Mouse (Mus musculus) inflammation-experienced regulatory T-cells, adult 6 months (primary cell): Measurements from ENCODE around the gene Proser2. TPM values are rescaled to one million over a fixed set of nuclear protein-coding genes. Genes with fewer than 3 reads are reported as not detected.

ENCODE experiments used
- ATAC-seq: one replicate; pipeline ENCODE4 v1.8.0; 2017
- polyA plus RNA-seq, 3 experiments: library from polyadenylated mRNA; unstranded; fragments of 100-300 nt; shearing (Covaris generic); gene quantifications; one replicate each; pipeline ENCODE4 v1.2.1; 2017

The Proser2 gene
- polyA plus RNA-seq, 3 experiments from 2014 or later: 0.23 TPM; not detected in 2

DNA sequence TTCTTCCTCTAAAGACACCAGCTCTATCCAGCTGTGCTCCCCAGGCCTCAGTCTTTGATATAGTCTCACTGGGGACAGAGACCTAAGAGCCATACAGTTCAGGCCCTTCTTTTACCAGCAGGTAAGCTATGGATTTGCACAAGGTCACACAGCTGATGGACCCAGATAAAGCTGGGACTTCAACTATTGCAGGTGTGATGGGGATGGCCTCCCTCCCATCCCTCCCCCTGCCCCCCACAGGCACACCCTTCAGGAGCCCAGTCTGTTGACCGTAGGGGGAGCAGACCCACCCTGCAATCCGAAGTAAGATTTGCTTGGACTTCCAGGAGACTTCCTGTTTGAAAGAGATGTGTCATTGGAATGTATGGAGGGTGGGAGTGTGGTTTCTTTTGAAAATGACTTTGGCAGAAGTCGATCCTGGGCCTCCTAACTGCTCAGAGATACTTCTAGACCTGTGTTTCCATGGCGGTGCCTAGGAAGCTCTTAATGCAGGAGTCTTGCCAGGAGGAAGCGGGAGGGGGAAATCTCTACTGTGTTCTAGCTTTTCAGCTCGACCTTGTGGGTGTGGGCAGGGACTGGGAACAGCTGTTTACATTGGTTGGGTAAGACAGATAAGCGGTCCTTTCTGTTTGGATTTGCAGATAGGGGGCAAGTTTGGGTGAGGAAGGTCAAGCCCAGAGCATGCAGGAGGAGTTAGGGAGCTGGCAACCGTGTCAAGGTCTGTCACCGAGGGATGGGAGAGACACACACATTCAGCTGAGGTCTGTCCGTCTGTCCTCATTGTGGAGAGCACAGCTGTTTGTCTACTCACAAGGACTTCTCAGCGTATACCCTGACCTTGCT is 58.2 kb downstream of the Proser2 start:
- no peak for ATAC-seq

DNA sequence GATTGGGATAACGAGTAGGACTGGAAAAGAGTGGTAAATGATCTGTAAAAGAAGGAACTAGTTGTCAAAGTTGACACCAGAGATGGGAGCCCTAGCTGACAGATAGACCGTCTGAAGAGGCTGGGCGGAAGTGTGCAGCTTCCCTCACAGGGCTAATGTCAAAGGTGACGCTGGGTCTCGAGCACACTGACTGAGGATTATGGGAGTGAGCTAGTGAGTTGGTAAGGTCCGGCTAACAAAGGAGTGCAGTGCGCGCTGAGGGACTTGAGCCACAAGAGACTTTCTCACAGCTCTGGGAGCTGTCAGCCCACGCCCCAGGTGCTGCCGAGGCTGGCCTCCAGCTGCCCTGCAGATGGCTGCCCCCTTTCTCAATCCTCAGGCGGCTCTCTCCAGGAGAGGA is 59.1 kb downstream of the Proser2 start:
- ATAC-seq: no peak

DNA sequence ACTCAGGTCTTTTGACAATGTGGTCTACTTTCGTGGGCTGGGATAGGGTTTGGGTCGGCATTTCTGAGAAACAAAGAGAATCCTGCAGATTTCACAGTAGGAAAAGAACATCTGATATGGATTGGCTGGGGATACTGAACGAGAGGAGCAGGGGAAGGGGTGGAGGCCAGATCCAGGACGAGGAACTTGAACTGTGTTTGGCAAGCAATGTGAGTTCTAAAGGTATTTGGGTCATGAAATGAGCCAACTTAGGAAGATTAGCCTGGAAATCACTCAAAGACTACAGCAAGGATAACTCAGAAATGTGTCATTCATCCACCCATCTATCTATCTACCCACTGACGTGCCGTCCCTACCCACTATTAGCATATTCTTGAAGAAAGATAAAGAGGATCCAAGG is 62.7 kb downstream of the Proser2 start:
- ATAC-seq: no peak

DNA sequence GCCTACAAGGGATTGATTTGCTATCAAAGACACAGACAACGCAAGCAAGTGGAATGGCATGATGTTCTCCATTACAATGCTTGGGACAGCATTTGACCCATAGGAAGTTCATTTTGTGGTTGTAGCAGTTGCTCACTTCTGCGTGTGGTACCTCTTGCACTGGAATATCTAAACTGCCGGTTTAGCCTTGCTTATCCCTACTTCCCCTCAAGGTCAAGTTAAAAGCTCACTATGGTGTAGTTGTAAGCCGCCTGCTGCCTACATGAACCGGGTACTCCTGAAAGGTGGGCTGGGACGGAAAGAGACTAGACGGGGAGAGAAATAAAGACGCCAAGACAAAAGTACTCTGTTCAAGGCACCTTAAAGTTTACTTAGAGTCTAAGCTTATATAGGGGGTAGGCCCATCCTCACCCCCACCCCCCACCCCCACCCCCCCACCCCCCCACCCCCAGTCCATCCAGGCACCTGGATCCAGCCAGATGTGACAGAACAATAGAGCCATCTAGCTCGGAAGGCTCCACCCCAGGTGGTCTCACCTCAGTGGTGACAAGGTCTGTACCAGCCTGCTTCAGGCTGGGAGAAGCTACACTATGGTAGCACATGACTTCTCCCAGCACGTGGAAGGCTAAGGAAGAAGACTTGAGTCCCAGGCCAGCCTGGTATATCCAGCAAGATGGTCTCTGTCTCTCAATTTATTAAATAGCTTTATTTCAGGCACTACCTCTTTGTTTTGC is 69.8 kb downstream of the Proser2 start:
- ATAC-seq: no peak

DNA sequence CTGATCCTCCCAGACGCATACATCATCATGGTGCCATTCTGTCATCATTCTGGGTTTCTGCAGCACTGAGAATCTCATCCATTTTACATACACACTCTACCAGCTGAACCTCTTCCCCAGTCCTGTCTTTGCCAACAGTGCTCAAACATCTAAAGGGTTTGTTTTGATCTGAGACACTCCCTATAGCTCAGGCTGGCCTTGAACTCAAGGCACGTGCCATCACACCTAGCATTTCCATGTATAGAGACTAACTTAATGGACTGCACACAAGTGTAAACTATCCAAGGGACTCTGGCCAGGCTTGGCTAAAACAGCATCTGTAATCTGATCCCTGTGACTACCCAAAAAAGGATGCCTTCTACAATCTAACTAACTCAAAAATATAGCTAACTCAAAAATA is 70.7 kb downstream of the Proser2 start:
- no peak for ATAC-seq

DNA sequence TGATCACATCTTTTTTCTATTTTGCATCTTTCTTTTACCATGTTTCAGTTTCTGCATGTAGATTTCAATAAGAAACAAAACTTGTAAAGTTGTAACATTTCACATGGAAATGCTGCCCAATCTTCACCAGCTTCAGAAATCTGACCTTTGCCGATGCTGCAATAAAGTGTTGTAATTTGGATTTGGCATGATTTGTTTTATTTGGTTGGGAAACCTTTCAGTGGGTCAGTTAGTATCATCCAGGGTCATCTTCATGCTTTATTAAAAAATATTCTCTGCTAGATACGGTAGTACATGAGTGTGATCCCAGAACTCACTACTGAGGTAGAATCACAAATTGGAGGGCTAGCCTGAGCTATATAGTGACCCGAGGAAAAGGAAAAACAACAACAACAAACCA is 73.5 kb downstream of the Proser2 start:
- no peak for ATAC-seq

DNA sequence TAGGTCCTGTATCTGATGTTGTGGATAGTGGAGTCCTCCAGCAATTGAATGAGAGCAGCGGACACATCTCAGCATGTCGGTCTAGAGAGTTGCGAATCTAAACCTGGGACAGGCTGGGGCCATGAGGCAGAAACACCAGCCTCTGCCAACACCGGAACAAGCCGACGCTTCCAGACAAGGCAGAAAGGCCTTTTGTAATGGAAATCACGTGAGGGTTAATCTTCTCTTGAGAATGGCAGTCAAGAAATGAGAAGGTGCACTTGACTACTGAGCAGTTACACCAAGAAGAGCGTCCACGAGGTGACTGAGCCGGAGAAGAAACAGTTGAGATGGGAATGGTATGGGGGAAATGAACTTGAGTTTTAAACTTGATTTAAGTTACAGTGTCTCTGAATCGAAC is 74.5 kb downstream of the Proser2 start:
- ATAC-seq: no peak

DNA sequence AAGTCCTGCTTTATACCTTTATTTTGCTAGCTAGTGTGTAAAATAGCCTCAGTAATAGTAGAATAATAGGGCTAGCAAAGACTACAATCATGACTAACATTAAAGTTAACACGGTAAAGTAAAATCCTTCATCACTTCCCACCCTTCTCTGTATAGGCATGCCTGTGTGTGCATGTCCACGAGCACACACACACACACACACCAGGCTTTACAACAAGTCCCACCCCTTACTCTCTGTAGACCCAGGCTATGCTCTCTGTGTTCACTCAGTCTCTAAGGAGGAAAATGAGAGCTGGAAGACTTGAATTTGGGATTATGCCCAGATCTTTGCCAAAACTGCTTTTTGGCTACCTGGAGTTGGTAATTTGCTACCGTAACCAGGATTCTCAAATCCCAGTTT is 81.0 kb downstream of the Proser2 start:
- ATAC-seq: no peak

DNA sequence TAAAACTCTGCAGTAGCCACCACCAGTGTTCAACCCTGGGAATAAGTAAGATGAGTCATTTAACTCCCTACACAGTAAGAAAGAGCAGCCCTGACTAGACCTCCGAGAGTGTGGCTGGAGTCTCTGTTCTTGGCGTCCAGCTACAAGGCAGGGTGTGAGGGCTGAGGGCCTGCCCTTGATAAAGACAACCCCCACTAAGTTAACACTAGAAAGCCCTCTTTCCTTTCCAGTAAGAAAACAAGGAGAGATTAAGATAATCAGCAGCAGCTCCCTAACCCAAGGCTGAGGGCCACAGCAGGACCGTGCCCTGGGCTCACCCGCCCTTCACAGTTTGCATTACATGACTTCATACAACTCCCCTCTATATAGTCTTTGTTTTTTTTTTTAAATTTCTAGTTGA is 81.4 kb downstream of the Proser2 start:
- no peak for ATAC-seq

Other genes with a start within 250 kb of the Proser2 start
- gene Sec61a2, start 234.8 kb downstream of the Proser2 start, polyA plus RNA-seq: 10 to 100 TPM; 13.5 to 27.1 (median 15.8) TPM
- under 1 TPM in 2 of 3 experiments, not detected in 1; 0.12 to 0.33 TPM for gene Dhtkd1, start 187.4 kb downstream of the Proser2 start, polyA plus RNA-seq
- gene Upf2, start 178.7 kb downstream of the Proser2 start, polyA plus RNA-seq: 10 to 100 TPM; 16.7 to 20.1 (median 17.3) TPM
- gene Echdc3, start 82.8 kb upstream of the Proser2 start, polyA plus RNA-seq: not detected
- 10 to 100 TPM in 1 of 3 experiments, 1 to 10 TPM in 2; 4.1 to 11.9 (median 7.2) TPM for gene Usp6nl, start 192.5 kb upstream of the Proser2 start, polyA plus RNA-seq